Mouse (Mus musculus): ENCODE measurements around the gene Zfp37.

Zfp37 gene

DNA sequence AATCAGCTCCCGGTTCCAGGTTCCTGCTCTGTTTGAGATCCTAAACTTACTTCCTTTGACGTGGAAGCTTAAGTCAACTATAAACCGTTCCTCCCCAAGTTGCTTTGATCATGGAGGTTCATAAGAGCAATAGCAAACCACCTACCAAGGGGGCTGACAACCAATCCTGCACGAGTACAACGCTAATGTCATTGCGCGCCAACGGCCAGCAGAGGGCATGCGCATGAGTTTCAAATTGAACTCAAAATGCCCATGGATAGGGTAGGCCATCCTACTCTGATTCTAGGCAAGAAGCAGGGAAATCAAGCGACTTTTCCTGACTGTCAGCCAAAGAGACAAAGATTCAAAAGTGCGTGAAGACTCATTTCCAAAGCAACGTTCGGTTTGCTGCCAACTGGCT lies at the start of gene Zfp37:
Gene Zfp37, minus strand, starts transcription at position 279 of the 400 bp plus-strand sequence.
- no peak for DNase-seq

DNA sequence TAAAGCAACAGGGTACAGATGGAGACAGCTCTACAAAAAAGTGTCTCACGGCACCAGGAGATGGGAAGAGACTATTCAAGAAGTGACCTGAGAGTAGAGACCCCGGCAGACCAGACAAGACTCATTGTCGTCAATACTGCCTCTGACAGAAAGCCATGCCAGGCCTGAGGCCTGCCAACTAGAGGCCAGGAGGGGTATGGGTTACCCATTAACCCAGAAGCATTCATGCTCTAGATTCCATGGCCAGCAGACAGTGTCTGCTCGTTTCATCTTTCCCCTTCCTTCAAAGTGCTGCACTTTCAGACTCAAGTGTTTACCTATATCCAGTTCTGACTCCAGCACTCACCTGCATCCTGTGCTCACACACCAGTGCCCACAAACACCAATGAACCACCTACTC lies 47.2 kb upstream of the Zfp37 start:
- DNase-seq: peak; percentile 72

DNA sequence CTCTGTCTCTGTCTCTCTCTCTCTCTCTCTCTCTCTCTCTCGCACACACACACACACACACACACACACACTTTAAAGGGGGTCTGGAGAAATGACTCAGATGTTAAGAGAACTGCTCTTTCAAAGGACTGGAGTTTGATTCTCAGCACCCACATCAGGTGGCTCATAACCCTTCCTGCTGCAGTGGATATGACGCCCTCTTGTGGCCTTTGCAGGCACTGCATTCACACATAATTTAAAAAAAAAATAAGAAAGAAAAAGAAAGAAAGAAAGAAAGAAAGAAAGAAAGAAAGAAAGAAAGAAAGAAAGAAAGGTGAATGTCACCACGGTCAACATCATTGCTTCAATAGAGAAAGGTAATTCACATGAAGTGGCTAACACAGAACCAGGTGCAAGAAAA lies 46.4 kb upstream of the Zfp37 start:
- DNase-seq: no peak

DNA sequence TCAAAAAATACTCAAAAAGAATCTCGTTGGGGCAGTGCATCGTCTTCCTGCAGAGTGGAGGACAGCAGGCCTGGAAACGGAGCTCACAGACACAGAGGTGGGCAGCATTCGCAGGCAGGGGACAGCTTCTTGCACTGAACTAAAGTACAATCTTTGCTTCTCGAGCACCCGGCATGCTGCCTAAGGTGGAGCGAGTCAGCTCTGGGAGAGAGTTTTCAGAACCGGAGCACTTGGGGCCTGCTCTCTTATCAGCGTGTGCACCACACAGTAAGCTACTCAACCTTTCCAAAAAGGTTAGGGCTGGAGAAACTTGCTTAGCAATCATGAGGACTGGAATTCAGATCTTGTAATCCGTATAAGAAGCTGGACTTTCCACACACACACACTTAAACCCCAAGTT lies 45.8 kb upstream of the Zfp37 start:
- peak; percentile 57 for DNase-seq

DNA sequence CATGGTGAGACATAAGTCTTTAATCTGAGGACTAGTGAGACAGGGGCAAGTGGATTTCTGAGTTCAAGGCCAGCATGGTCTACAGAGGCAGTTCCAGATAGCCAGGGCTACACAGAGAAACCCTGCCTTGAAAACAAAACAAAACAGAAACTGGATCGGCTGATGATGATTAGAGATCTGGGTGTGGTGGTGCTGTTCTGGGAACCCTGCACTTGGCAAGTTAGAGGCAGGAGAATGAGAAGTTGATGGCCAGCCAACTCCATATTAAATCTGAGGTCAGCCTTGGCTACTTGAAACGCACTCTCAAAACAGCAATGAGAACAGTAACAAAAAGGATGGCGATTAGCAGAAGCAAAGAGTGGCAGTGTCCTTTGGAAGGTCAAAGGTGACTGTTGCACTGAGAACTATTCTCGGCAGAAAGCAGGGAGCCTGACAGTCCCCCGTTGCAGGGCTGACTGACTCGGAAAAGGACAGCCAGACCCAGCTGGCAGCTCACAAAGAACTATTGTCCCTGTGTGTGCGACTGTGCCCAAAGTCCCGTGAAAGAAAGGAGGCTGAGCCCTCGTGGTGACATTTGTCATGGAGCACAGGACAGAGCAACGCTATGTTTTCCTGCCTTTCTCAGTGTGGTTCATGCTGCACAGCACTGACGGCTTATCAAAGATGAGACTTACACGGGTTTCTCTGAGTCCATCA lies 44.1 kb upstream of the Zfp37 start:
- DNase-seq: peak; percentile 91

DNA sequence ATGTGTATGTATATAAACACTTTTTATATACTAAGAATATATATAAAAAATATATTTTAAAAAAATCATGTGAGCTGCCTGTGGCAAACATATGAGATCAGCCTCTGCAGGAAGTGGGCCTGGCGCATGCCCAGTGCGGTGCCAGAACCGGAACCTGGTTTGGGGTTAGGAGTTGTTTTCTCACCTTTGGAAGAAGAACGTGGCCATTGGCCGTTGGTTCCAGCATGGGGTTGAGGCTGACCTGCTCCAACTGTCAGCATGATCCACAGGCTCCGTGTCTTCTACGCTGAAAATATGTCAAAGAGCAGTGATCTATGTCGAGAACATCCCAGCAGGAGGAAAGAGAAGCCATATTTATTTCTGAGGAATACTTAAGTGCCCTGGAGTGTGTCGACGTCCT lies 43.1 kb upstream of the Zfp37 start:
- DNase-seq: peak; percentile 72

DNA sequence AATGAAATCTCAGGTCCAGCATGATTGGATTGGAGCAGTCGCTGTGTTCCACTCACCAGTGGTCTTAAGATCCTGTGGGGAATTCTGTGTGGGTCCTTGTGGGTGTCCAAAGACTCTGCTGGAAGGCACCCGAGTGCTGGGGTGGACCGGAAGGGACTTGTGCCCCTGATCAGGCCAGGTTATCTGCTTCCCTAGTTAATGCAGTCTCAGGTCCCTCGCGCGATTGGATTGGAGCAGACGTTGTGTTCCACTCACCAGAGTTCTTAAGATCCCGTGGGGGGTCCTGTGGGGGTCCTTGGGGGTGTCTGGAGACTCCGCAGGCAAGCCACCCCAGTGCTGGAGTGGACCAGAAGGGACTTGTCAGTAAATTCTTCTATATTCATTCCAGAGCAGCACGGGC lies 41.8 kb upstream of the Zfp37 start:
- DNase-seq: peak; percentile 82

DNA sequence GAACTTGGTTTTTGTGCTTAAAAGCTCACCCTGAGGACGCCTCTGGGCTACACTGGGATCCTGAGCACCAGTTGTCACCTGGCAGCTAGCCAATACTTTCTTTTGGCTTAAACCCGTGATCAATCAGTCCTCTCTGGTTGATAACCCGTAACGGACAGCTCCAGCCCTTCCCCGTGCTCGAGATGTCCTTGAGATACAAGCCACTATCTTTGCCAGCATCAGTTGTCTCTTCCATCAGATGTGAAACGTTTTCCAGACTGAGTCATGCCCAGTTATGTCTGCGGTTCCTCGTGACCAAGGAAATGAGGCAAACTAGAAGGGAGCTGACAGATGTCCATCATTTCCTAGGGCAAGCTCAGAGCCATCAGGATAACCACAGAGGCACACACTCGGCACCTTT lies 36.3 kb upstream of the Zfp37 start:
- peak; percentile 60 for DNase-seq

DNA sequence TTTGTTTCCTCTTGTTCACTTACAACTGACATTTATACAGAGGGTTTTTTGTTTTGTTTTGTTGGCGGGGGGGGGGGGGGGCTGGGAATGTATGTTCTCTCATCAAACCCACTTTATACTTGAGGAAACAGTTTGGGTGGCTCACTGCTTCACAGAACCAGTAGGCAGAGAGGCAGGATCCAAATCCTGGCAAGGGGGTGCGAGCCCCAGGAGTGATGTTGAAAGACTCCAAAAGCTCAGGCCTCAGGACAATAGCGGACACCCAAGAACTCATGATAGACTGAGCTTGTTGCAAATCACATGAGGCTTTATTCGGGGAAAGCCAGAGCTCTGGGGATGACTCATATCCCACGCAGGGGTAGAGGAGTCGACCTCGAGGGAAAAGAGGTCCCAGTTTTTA lies 35.2 kb upstream of the Zfp37 start:
- peak; percentile 62 for DNase-seq

DNA sequence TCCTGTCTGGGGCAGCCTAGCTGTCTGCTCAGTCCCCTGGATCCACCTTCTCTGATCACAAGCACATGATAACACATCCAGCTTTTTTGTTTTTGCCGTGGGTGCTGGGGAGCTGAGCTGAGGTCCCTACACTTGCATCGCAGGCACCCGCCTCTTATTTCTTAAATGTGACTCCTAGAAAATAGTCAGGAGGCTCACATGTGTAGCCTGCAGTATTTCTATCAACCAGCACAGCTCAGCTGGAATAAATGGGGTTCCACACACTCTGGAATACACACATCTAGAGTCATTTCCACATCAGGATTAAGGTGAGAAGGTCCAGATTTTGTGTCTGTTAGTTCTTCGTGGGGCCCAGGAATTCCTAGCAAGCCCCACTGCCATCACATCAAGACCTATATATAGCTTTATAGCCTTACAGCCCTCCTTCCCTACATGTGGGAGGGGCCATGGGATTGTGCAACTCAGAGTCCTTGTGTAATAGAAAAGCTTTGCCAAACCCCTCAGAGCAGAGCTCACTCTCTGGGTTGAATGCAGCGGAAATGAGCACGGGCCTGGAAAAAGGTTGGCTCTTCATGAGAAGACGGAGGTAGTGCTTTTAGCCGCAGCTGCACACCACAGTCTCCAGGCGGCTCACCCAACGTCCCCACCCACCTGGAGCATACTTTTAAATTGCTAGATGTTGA lies 34.4 kb upstream of the Zfp37 start:
- peak; percentile 82 for DNase-seq

DNA sequence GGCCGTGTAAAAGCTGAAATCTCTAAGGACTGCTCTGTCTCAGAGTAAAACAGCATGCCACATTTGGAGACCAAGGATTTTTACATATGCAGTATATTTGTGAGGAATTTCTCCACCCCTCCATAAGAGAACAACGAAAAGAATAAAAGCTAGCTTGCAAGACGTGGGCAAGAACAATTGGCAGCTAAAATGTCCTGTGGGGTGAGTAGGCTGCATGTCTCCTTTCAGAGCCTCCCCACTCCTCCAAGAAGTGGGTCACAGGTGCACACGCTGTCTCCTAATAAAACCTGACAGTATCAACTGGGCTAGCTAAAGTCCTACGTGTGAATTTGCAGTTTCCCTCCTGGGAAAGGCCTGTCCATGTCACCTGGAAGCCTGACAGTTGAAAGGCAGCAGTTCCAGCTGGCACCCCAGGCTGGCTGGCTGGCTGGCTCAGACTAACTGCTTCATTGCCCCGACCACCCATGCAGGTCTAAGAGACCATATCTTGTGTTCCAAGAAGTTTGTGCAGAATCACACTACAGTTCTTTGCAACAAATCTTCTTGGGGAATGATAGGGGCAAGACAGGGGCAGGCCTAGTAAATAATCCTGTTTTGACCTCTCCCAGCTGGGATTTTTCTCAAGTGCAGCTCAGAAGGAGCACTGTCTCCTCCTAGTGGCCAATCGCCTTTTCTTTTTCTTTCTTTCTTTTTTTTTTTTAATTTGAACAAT lies 32.4 kb upstream of the Zfp37 start:
- DNase-seq: peak; percentile 76

DNA sequence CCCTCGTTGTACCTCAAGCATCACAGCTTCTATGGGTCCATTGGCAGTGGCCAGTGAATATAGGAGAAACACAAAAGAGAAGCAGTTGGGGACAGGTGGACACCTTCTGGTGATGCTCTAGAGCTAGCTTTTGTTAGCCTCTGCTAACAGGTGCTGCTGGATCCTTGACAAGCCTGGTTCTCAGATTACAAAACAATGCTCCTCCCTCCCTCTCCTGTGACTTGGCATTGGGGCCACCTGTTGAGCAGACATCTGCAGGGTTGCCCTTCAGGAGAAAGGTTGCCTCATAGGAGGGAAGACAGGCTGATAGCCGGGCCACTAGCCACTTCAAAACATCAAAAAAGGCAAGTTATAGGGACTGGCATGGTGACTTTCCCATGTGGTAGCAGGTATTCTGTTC lies 31.4 kb upstream of the Zfp37 start, which contains the start of gene Slc31a2:
Gene Slc31a2, plus strand, starts transcription at position 287 of the 400 bp plus-strand sequence.
- DNase-seq: peak; percentile 64

DNA sequence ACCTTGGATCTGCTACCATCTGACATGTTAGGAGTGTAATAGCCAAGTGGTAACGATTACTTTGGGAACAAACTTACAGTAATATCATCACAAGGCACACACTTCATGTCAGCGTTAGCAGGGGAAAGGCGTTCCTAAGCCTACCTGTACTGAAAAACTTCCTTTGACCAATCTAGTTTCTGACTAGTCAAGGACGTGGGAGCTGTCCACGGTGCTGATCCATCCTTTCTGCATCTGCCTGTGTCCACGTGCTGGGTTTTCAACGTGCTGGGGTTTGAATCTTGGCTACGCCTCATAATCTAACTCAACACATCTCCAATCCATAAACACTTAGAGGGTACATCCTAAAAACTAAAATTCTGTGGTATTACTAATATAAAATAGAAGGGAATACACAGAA lies 26.1 kb upstream of the Zfp37 start:
- DNase-seq: peak; percentile 71

DNA sequence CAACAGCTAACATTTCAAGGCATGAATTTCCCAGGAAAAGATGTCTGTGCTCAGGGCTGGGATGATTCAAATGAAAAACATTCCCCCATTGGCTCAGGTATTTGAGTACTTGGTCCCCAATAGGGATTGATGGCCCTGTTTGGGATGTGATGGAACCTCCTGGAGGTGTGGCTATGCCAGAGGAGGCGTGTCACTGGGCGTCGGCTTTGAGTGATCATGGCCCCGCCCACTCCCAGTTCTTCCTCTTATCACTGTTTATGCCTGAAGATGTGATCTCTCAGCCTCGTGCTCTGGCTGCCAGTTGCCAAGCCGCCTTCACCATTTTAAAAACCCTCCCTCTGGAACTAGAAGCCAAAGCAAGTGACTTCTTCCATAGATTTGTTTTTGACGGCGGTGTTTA lies 23.7 kb upstream of the Zfp37 start:
- DNase-seq: peak; percentile 80

DNA sequence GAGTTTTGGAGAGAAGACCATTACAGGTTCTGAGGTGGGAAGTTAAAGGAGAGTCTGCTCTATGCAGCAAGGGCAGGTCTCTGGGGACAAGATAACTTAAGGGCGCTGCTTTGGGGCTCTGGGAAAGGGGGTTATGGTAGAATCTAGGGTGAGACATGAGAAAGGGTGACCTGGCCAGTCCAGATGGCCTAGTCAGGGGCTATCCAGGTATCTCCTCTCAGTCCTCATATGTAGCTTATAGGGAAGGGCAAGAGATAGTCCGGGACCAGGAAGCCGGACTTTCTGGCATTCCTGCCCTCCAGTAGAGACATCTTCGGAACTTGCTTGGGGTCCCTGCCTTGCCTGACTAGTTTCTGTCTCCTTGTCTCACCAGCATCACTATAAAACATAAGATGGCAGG lies 20.9 kb upstream of the Zfp37 start:
- DNase-seq: peak; percentile 52

DNA sequence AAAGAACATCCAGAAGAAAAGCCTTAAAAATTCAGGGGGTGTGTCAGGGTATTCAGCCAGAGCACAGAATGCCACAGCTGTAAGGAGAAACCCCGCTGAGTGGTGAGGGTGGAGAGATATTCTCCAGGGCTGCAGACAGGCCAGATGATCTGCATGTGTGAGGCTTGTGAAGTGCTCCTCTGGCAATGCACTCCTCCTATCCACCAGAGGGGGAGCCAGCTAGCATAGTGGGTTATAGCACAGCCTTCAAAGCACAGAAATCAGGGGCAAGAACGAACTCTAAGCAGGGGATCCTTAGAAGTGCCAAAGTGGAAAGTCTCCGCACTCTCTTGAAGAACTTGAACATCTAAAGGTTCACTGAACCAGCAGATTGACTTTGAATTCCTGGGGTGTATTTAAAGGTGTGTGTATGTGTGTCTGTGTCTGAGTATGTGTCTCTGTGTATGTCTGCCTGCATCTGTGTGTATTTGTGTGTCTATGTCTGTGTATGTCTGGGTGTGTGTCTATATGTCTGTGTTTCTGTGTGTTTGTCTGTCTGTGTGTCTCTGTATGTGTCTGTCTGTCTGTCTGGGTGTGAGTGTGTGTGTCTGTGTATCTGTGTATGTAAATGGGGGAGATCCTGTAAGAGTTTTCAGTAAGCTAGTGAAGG lies 20.2 kb upstream of the Zfp37 start:
- peak; percentile 53 for DNase-seq

DNA sequence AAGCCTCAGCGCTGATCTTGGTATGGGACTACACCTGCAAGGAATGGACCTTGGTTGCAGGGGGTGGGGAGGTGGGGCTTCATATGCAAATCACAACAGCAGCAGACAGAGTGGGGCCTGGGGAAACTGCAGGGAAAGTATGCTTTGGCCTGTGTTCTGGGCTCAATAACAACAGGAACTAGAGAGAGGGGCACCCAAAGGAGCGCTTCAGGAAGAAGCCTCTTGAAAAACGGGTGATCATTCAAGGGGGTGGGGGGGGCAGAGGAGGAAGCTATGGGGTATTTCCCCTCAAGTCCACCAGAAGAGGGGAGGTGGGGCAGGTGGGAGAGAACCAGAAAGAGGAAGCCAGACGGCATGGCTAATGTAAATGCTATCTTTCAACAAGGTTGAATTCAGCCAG lies 17.5 kb upstream of the Zfp37 start:
- peak; percentile 64 for DNase-seq

DNA sequence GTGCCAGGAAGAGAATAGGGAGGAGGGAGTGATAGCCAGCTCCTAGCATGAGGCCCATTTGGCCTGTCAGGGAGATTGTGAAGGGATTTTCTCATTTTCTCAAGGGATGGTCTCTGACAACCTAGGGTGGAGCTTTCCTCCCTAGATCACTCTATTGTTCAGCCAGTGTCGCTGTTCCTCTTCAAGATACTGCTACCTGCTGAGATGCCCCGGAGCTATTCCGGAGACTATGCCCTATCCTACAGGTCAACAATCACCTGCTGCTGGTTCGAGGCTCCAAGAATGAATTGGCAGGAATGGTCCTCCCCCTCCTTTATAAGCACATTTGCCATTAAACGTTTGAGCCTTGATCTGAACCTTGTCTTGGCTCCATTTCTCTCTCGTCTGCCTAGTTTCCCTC lies 9.7 kb upstream of the Zfp37 start:
- DNase-seq: no peak

DNA sequence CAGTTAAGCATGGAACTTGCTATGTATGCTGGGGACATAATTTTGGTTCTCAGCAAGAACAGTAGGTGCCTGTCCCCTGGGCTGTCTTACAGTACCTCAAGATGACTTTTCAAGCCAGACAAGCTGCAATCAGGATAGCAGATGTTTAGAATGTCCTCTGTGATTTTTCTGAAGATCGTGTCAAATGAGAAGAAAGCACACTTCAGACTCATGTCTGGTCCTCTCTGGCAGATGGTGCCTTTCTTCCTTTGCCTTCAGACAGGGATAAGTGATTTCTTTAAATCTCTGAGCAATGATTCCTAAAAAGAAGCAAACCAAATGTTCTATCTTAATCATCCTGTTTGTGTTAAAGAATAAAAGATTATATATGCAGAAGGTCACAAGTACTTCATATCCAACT lies 694 bp downstream of the Zfp37 start:
- DNase-seq: no peak

DNA sequence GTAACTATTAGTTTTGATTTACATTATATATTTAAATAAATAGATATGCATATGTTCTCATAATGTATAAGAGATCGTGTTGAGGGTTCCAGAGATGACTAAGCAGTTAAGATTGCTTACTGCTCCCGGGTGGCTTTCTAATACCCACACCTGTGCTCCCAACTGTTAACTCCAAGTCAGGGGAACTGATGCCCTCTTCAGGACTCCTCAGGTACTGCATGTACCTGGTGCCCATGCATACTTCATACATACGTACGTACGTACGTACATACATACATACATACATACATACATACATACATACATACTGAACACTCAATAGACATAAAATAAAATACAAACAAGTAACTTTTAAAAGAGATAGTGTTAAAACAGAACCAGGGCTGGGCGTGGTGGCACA lies 1.4 kb downstream of the Zfp37 start:
- DNase-seq: no peak

DNA sequence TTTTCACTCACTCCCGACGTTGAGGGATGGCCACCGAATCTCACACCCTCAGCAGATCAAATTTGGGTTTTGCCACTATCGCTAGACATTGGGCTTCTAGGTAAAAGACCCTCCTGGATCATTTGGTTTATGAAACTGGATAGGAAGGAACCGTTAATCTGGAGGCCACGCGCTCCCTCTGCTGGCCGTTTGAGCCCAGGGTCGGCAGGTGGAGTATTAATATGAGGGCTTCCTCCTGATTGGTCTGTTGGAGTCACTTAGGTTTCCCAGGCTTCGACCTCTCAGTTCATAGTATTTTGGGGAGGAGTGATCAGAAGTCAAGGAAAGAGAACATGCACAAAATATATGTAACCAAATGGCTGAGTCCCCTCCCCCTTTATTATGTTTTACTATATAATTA lies 2.5 kb downstream of the Zfp37 start:
- peak; percentile 90 for DNase-seq

DNA sequence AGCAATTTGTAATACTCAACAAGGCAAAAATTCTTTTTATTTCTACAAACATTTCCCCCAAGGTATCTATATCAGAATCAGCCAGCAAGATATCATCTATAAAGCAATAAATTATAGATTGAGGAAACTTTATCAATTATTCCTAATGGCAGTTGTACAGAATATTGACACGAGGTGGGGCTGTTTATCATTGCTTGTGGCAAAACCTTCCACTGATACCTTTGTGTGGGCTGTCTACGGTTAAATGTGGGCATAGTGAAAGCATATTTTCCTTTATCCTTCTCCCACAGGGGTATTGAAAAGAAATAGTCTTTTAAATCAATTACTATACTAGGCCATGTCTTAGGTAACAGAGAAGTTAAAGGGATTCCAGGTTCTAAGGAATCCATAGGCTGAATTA lies 17.4 kb downstream of the Zfp37 start:
- DNase-seq: no peak

DNA sequence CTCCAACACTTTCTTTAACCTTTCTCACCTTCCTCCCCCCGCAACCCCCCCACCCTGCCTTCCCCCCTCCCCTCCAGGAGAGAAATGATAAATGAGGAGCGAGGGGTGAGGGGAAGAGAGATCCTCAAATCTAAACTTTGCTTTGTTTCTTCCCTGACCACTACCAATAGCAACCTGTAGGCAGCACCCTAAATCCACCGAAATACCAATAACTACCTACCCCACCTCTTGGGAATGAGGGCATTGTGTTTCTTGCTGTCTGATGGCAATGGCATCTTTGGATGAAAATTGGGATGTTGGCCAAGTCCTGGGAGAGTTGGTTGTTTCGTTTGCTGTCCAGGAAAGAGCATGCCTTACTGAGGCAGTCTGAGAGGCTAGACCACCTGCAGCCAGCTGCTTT lies 20.8 kb downstream of the Zfp37 start:
- no peak for DNase-seq

Measured in heart, adult 11 months (tissue).